ENCODE assay signal across 11 mouse cellular contexts in genomic region chr14:55575711-55576110, GRCm38 (mm10). TPM values are rescaled to one million over a fixed set of nuclear protein-coding genes. Genes with fewer than 3 reads are reported as not detected.
DNase-seq lines count a peak whose midpoint lies in the region; ATAC-seq and TF ChIP-seq lines count a peak whose summit lies in the region.
"Had no signal": no experiment of that assay in that cellular context is flagged by ENCODE, and none has a peak within 500 bp of the region (broad histone marks: within the 10 kb centered on the region; RNA-seq: fewer than 3 reads in every experiment).

No protein-coding gene starts in this region.

- no peaks in the 10 kb centered on the region for H3K9me3 ChIP-seq in ES-E14 (ENCODE audit: control insufficient read depth, insufficient read depth, low read depth, low read length)
- no peaks in the 10 kb centered on the region for H3K9me3 ChIP-seq in heart, embryonic 13.5 days
- H3K9me3 ChIP-seq in midbrain, embryonic 15.5 days: no peaks in the 10 kb centered on the region

- peak overlapping the region; percentile 7 to 28; a peak in 2 of 4 replicates for H3K4me3 ChIP-seq in ES-E14 (ENCODE audit: insufficient read depth in 1 of 2, low read depth in 1 of 2, low read length in 2 of 2, poor library complexity in 1 of 2, severe bottlenecking in 1 of 2)
- H3K4me3 ChIP-seq in heart, embryonic 13.5 days: peak overlapping the region; percentile 53
- no peak overlapping the region for H3K4me3 ChIP-seq in midbrain, embryonic 15.5 days
- H3K4me3 ChIP-seq: left cerebral cortex, adult 2 months had no signal

- H3K27me3 ChIP-seq in heart, embryonic 13.5 days (replicated peaks): no peaks in the 10 kb centered on the region
- no peaks in the 10 kb centered on the region for H3K27me3 ChIP-seq in midbrain, embryonic 15.5 days (replicated peaks)

- H3K4me1 ChIP-seq in ES-E14 (ENCODE audit: control insufficient read depth in 2 of 2, insufficient read depth in 2 of 2, low read length in 2 of 2, poor library complexity in 1 of 2): peaks cover 6 to 14% of the 10 kb centered on the region in 2 experiments; a peak in 3 of 4 replicates
- peaks cover 58% of the 10 kb centered on the region for H3K4me1 ChIP-seq in heart, embryonic 13.5 days
- peaks cover 20% of the 10 kb centered on the region for H3K4me1 ChIP-seq in midbrain, embryonic 15.5 days

- 31% methylated on average over 13 of the region's 13 CpGs for WGBS in heart, embryonic 13.5 days
- 73% methylated on average over 13 of the region's 13 CpGs for WGBS in midbrain, embryonic 15.5 days

- H3K4me2 ChIP-seq in heart, embryonic 13.5 days: peak overlapping the region; percentile 72
- H3K4me2 ChIP-seq in midbrain, embryonic 15.5 days: no peak overlapping the region

- H3K9ac ChIP-seq in ES-E14 (ENCODE audit: insufficient read depth, low read depth, low read length, poor library complexity, severe bottlenecking): no peak overlapping the region
- H3K9ac ChIP-seq in heart, embryonic 13.5 days: peak overlapping the region; percentile 84
- no peak overlapping the region for H3K9ac ChIP-seq in midbrain, embryonic 15.5 days

- no peak for ATAC-seq in heart, embryonic 13.5 days (ENCODE audit: extremely low read depth, insufficient number of reproducible peaks, low FRiP score, low TSS enrichment)
- ATAC-seq in midbrain, embryonic 15.5 days (replicated peaks): no peak
- ATAC-seq: inflammation-experienced regulatory T-cells, adult 6 months had no signal

- in situ Hi-C loops in ES-E14 (cut with MboI; ENCODE audit: low sequenced_read_pairs in 2 of 2, unreplicated experiment in 2 of 2): no loop called here

- DNase-seq in heart, adult 18-20 months: peak; percentile 51 to 55
- DNase-seq in heart, adult 8-10 months (ENCODE audit: low spot score): no peak
- DNase-seq in ES-E14 (ENCODE audit: low read depth, low spot score): no peak
- DNase-seq in kidney, postnatal 25 days: peak; percentile 48 to 83
- DNase-seq in left cerebral cortex, adult 8-10 months (ENCODE audit: low spot score in 2 of 2): no peak
- DNase-seq in layer of hippocampus, postnatal 14 days (ENCODE audit: low spot score in 2 of 2): no peak
- DNase-seq: cerebellum, postnatal 36 days had no signal

- H3K36me3 ChIP-seq in ES-E14 (ENCODE audit: control insufficient read depth, insufficient read depth, low read length, poor library complexity, severe bottlenecking): peaks cover 6% of the 10 kb centered on the region; the same call in 1 of the 2 replicates
- H3K36me3 ChIP-seq in heart, embryonic 13.5 days: peaks cover 14% of the 10 kb centered on the region
- H3K36me3 ChIP-seq in midbrain, embryonic 15.5 days (replicated peaks): 0 out of 2 replicates have a peak, but pooled peaks cover 2% of the 10 kb centered on the region

- H3K27ac ChIP-seq in ES-E14 (ENCODE audit: insufficient read depth, low read depth, low read length, poor library complexity, severe bottlenecking): no peak overlapping the region
- H3K27ac ChIP-seq in heart, embryonic 13.5 days (replicated peaks): peak overlapping the region; percentile 98
- H3K27ac ChIP-seq in midbrain, embryonic 15.5 days: no peak overlapping the region
- H3K27ac ChIP-seq: left cerebral cortex, adult 2 months had no signal

TF ChIP-seq in ES-E14, 5 proteins besides CTCF, POLR2A, EP300 and RAD21:
- TF ChIP-seq MAFK (IDR thresholded peaks at IDR 0.05; ENCODE audit: insufficient read depth, low read depth, low read length) (no peak), HCFC1 (IDR thresholded peaks at IDR 0.05; ENCODE audit: borderline replicate concordance, insufficient read depth, low read length) (no peak), ZNF384 (IDR thresholded peaks at IDR 0.05; ENCODE audit: low read depth, low read length) (no peak), ZC3H11A (IDR thresholded peaks at IDR 0.05; ENCODE audit: borderline replicate concordance, low read depth, low read length) (no peak), CHD2 (IDR thresholded peaks at IDR 0.05; ENCODE audit: low read depth, low read length) (no peak)

RNA-seq across cellular contexts. Expression of gene Fitm1, which starts 0.3 kb away (rescaled TPM):
- total RNA-seq in heart, adult 18-20 months (2021): 100 to 1,000 TPM; 172 to 176 TPM
- total RNA-seq in heart, adult 8-10 months (2022): 100 to 1,000 TPM; 165 to 203 (median 175) TPM
- total RNA-seq in ES-E14 (2012; rRNA removed): 0.71 and 1.6 TPM in 2 replicates
- 100 and 109 TPM in 2 replicates for polyA plus RNA-seq in heart, embryonic 13.5 days (2015; fragmentation: Nextera tagmentation; extraction: Ambion mirVana)
- total RNA-seq in left cerebral cortex, adult 8-10 months (2022): not detected
- total RNA-seq in layer of hippocampus, postnatal 14 days (2021): not detected
- polyA plus RNA-seq in midbrain, embryonic 15.5 days (2015; fragmentation: Nextera tagmentation; extraction: Ambion mirVana): 0.23 TPM in 1 of 2 replicates, not detected in the other
- total RNA-seq: left cerebral cortex, adult 2 months had no signal
- polyA plus RNA-seq: inflammation-experienced regulatory T-cells, adult 6 months had no signal

RNA-seq across cellular contexts. Expression of gene Psme1, which starts 2.2 kb away (rescaled TPM):
- 100 to 1,000 TPM; 276 to 319 TPM for total RNA-seq in heart, adult 18-20 months (2021)
- total RNA-seq in heart, adult 8-10 months (2022): 100 to 1,000 TPM; 273 to 297 (median 284) TPM
- 32.8 and 59.5 TPM in 2 replicates for total RNA-seq in ES-E14 (2012; rRNA removed)
- 212 and 219 TPM in 2 replicates for polyA plus RNA-seq in heart, embryonic 13.5 days (2015; fragmentation: Nextera tagmentation; extraction: Ambion mirVana)
- total RNA-seq in left cerebral cortex, adult 8-10 months (2022): 10 to 100 TPM; 53.6 to 63.7 (median 58.8) TPM
- total RNA-seq in layer of hippocampus, postnatal 14 days (2021): 10 to 100 TPM; 59.8 to 64.3 TPM
- 215 and 217 TPM in 2 replicates for polyA plus RNA-seq in midbrain, embryonic 15.5 days (2015; fragmentation: Nextera tagmentation; extraction: Ambion mirVana)

RNA-seq across cellular contexts. Expression of gene Emc9, which starts 9.4 kb away (rescaled TPM):
- 10 to 100 TPM; 66.8 to 70.0 TPM for total RNA-seq in heart, adult 18-20 months (2021)
- 10 to 100 TPM; 65.0 to 75.0 (median 68.2) TPM for total RNA-seq in heart, adult 8-10 months (2022)
- total RNA-seq in ES-E14 (2012; rRNA removed): 4.9 and 9.2 TPM in 2 replicates
- polyA plus RNA-seq in heart, embryonic 13.5 days (2015; fragmentation: Nextera tagmentation; extraction: Ambion mirVana): 14.8 and 19.1 TPM in 2 replicates
- total RNA-seq in left cerebral cortex, adult 8-10 months (2022): 10 to 100 TPM; 46.3 to 59.7 (median 50.8) TPM
- 10 to 100 TPM; 39.0 to 42.3 TPM for total RNA-seq in layer of hippocampus, postnatal 14 days (2021)
- polyA plus RNA-seq in midbrain, embryonic 15.5 days (2015; fragmentation: Nextera tagmentation; extraction: Ambion mirVana): 29.3 and 32.9 TPM in 2 replicates

RNA-seq across cellular contexts. Expression of gene Psme2, which starts 15.2 kb away (rescaled TPM):
- total RNA-seq in heart, adult 18-20 months (2021): 100 to 1,000 TPM; 142 to 145 TPM
- 100 to 1,000 TPM in 3 of 4 experiments, 10 to 100 TPM in 1; 92.6 to 112 (median 108) TPM for total RNA-seq in heart, adult 8-10 months (2022)
- 44.0 and 74.3 TPM in 2 replicates for total RNA-seq in ES-E14 (2012; rRNA removed)
- 191 and 205 TPM in 2 replicates for polyA plus RNA-seq in heart, embryonic 13.5 days (2015; fragmentation: Nextera tagmentation; extraction: Ambion mirVana)
- total RNA-seq in left cerebral cortex, adult 8-10 months (2022): 10 to 100 TPM; 50.2 to 74.0 (median 51.3) TPM
- 10 to 100 TPM; 48.3 to 51.6 TPM for total RNA-seq in layer of hippocampus, postnatal 14 days (2021)
- polyA plus RNA-seq in midbrain, embryonic 15.5 days (2015; fragmentation: Nextera tagmentation; extraction: Ambion mirVana): 150 and 184 TPM in 2 replicates

RNA-seq across cellular contexts. Expression of gene A730061H03Rik, which starts 15.5 kb away (rescaled TPM):
- total RNA-seq in heart, adult 18-20 months (2021): not detected
- total RNA-seq in heart, adult 8-10 months (2022): not detected
- total RNA-seq in ES-E14 (2012; rRNA removed): not detected in 2 replicates
- polyA plus RNA-seq in heart, embryonic 13.5 days (2015; fragmentation: Nextera tagmentation; extraction: Ambion mirVana): 0.56 and 1.3 TPM in 2 replicates
- total RNA-seq in left cerebral cortex, adult 8-10 months (2022): under 1 TPM in 2 of 4 experiments, not detected in 2; 0.84 to 0.98 TPM
- total RNA-seq in layer of hippocampus, postnatal 14 days (2021): 1 to 10 TPM in 1 of 2 experiments, under 1 TPM in 1; 0.98 to 1.1 TPM
- 1.4 TPM in 1 of 2 replicates, not detected in the other for polyA plus RNA-seq in midbrain, embryonic 15.5 days (2015; fragmentation: Nextera tagmentation; extraction: Ambion mirVana)

Comparison
In these comparisons a context has a peak if more than half of its experiments do, and no peak if none do; other contexts are left out.
1. DNase-seq: peak in heart, adult 18-20 months (2 of 2) and kidney, postnatal 25 days (2 of 2); none in heart, adult 8-10 months (single experiment), ES-E14 (single experiment), left cerebral cortex, adult 8-10 months (0 of 2) and layer of hippocampus, postnatal 14 days (0 of 2).
2. RNA of gene Fitm1, which starts 0.3 kb away (total RNA-seq): 165 to 203 TPM in heart, adult 8-10 months and 172 to 176 TPM in heart, adult 18-20 months; 0.71 to 1.6 TPM in ES-E14, not detected in left cerebral cortex, adult 8-10 months and not detected in layer of hippocampus, postnatal 14 days; every median in the first group is over 10 times any median in the second.